Mouse (Mus musculus) embryonic facial prominence, embryonic 11.5 days (tissue): ENCODE data around the gene Ccp110. TPM values are rescaled to one million over a fixed set of nuclear protein-coding genes. Genes with fewer than 3 reads are reported as not detected.

Source experiments
- ATAC-seq: fragments of 200-750 bp; cut with Nextera tagmentation; replicated peaks from 2 replicates; pipeline ENCODE4 v1.8.0; 2017; ENCODE audit warnings: low read depth; ENCODE audit not compliant: insufficient number of reproducible peaks, low FRiP score, low TSS enrichment
- DNase-seq: peaks from one replicate; pipeline ENCODE4 v3.0.0-alpha.2; 2015; ENCODE audit warnings: low spot score
- H3K27ac ChIP-seq: fragments of 300-500 bp; sonication (generic); replicated peaks from 2 replicates; pipeline ENCODE4 v1.5.1; 2014; ENCODE audit warnings: mild to moderate bottlenecking, low read depth, low read length, control low read depth
- H3K27me3 ChIP-seq: fragments of 300-500 bp; sonication (generic); 2 replicates; pipeline ENCODE4 v1.6.1; 2014; ENCODE audit warnings: mild to moderate bottlenecking, low read length, moderate library complexity, mixed read lengths; ENCODE audit not compliant: control insufficient read depth, insufficient read depth
- H3K36me3 ChIP-seq: fragments of 300-500 bp; sonication (generic); replicated peaks from 2 replicates; pipeline ENCODE4 v1.6.1; 2014; ENCODE audit warnings: low read depth, mild to moderate bottlenecking, low read length, moderate library complexity, mixed read lengths; ENCODE audit not compliant: control insufficient read depth, insufficient read depth
- H3K4me1 ChIP-seq: fragments of 300-500 bp; sonication (generic); 2 replicates; pipeline ENCODE4 v1.6.1; 2014; ENCODE audit warnings: low read length, mixed read lengths; ENCODE audit not compliant: control insufficient read depth, insufficient read depth
- H3K4me2 ChIP-seq: fragments of 300-500 bp; sonication (generic); 2 replicates; pipeline ENCODE4 v1.6.1; 2014; ENCODE audit warnings: low read depth, mild to moderate bottlenecking, control low read depth, low read length, moderate library complexity
- H3K4me3 ChIP-seq: fragments of 300-500 bp; sonication (generic); 2 replicates; pipeline ENCODE4 v1.5.1; 2014; ENCODE audit warnings: low read depth, low read length, control low read depth
- H3K9ac ChIP-seq: fragments of 300-500 bp; sonication (generic); replicated peaks from 2 replicates; pipeline ENCODE4 v1.6.1; 2014; ENCODE audit warnings: mild to moderate bottlenecking, control low read depth, low read length
- H3K9me3 ChIP-seq: fragments of 300-500 bp; sonication (generic); replicated peaks from 2 replicates; pipeline ENCODE4 v1.6.1; 2016; ENCODE audit warnings: mild to moderate bottlenecking, low read length, inconsistent platforms, mixed read lengths; ENCODE audit not compliant: control insufficient read depth
- WGBS: fragments of 180-500 bp; shearing (Covaris S2); extraction: QIAGEN DNeasy Blood & Tissue Kit; methylation state at CpG from one replicate; pipeline ENCODE4 v1.1.7; 2014; 5-methylcytosine and 5-hydroxymethylcytosine counted together
- polyA plus RNA-seq: library from polyadenylated mRNA; unstranded; fragments of >200 nt; fragmentation: Nextera tagmentation; extraction: Ambion mirVana; gene quantifications from 2 replicates; pipeline ENCODE4 v1.2.1, GENCODE M21; 2014

Ccp110 gene
- polyA plus RNA-seq, 1 experiment from 2014 or later, result 19.0 TPM

DNA sequence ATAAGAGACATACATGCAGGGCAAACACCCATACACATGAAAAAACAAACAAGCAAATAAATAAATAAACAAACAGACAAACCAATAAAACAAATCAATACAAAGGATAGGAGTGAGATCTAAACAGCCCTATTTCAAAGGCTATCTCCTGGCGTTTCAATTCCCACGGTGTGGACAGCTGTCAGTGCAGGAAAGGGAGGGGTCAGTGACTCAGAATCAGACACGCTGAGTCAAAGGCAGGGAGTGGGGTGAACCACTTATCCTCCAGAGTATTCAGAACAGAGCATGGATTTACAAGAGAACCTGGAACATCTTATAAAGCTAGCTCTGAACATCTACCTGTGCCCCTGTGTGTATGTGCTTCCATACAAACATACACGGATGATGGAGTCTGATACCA, 15.2 kb upstream of the Ccp110 start:
- WGBS, result 85% methylated on average over 4 of the region's 4 CpGs
- Histone ChIP-seq H3K4me2 (no peak overlapping the region), H3K9me3 (no peaks in the 10 kb centered on the region), H3K9ac (no peak overlapping the region), H3K27me3 (no peaks in the 10 kb centered on the region), H3K36me3 (no peaks in the 10 kb centered on the region; the same call in 1 of the 2 replicates), H3K27ac (no peak overlapping the region), H3K4me1 (no peaks in the 10 kb centered on the region), H3K4me3 (no peak overlapping the region)
- DNase-seq (no peak), ATAC-seq (no peak)

DNA sequence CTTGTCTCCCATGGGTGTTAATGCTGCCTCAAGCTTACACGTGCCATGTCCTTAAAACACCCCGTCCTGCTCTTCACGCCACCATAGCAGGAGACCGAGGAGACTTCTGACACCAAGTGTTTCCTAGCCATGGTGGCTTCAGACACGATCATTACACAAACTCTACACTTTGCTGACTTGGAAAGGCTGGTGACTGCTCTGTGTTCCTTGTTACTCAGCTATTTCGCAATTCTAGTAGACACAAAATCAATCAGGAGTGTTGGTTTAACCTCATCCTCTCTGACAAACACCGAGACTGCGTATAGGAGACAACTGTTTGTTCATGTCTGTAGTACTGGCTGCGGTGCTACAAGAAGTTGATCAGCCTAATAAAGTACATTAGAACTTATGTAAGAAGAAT, 13.5 kb upstream of the Ccp110 start:
- no peak overlapping the region for H3K9ac ChIP-seq
- no peak overlapping the region for H3K4me3 ChIP-seq
- DNase-seq (no peak), ATAC-seq (no peak)
- H3K4me2 ChIP-seq, result no peak overlapping the region
- no peaks in the 10 kb centered on the region for H3K9me3 ChIP-seq
- no peak overlapping the region for H3K27ac ChIP-seq
- no peaks in the 10 kb centered on the region; the same call in 1 of the 2 replicates for H3K36me3 ChIP-seq
- H3K4me1 ChIP-seq, result no peaks in the 10 kb centered on the region
- WGBS, result 96% methylated on average over 9 of the region's 9 CpGs
- H3K27me3 ChIP-seq, result no peaks in the 10 kb centered on the region

DNA sequence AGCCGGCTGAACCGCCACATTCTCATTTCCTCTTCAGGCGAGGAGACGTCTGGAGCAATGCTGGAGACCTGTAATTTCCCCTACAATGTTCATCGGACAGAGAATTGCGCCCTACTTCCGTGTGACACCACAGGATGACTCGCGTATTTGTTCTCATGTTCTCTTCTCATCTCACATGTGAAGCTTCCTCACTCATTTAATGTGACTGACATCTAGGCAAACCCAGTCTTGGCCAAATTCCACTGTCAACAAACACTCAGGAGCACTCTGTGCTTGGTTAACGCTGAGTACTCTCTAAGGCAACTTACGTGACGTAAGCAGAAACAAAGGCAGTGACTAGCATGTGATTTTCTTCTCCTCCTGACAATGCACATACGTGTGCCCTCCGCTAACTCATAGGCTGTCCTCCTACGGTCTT, 9.2 kb upstream of the Ccp110 start:
- Histone ChIP-seq H3K27me3 (no peaks in the 10 kb centered on the region), H3K9me3 (no peaks in the 10 kb centered on the region), H3K36me3 (no peaks in the 10 kb centered on the region; the same call in 1 of the 2 replicates), H3K4me3 (no peak overlapping the region), H3K4me2 (no peak overlapping the region), H3K27ac (no peak overlapping the region), H3K4me1 (peaks cover 2% of the 10 kb centered on the region; the same call in 1 of the 2 replicates), H3K9ac (no peak overlapping the region)
- ATAC-seq (no peak), DNase-seq (no peak)
- 90% methylated on average over 15 of the region's 15 CpGs for WGBS

DNA sequence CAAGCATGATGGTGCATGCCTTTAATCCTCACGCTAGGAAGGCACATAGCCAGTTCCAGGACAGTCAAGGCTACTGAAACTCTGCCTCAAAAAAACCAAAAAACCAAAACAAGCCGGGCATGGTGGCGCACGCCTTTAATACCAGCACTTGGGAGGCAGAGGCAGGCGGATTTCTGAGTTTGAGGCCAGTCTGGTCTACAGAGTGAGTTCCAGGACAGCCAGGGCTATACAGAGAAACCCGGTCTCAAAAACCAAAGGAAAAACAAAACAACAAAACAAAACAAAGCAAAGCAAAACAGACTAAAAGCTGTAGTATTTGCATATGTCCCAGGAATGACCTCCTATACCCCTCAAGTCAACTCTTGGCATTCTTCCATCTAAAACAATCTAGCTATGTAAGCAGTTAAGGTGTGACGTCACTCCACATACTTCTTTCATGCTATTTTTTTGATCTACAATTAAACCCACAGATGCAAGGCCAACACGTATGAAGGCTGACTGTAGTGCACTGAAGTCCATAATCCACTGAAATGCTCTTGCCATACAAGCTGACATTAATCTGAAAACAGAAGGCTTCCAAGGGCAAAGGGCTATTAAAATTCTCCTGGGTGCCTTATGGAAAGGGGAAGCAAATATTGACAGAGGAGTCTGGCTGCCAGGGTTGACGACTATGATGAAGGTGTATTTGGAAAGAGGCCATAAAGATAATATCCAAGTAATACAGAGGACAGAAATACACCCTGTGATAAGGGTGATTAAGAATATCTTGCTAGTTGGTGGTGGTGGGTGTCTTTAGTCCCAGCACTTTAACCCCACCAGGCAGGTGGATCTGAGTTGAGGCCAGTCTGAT, 8.1 kb upstream of the Ccp110 start:
- H3K9ac ChIP-seq, result no peak overlapping the region
- H3K27me3 ChIP-seq, result no peaks in the 10 kb centered on the region
- no peaks in the 10 kb centered on the region for H3K36me3 ChIP-seq
- peak overlapping the region; percentile 19; the same call in 1 of the 2 replicates for H3K4me2 ChIP-seq
- peak overlapping the region; percentile 90 for H3K4me3 ChIP-seq
- no peak overlapping the region for H3K27ac ChIP-seq
- H3K9me3 ChIP-seq, result no peaks in the 10 kb centered on the region
- 83% methylated on average over 9 of the region's 9 CpGs for WGBS
- no peak for ATAC-seq
- H3K4me1 ChIP-seq, result peaks cover 2% of the 10 kb centered on the region; the same call in 1 of the 2 replicates
- DNase-seq, result no peak

DNA sequence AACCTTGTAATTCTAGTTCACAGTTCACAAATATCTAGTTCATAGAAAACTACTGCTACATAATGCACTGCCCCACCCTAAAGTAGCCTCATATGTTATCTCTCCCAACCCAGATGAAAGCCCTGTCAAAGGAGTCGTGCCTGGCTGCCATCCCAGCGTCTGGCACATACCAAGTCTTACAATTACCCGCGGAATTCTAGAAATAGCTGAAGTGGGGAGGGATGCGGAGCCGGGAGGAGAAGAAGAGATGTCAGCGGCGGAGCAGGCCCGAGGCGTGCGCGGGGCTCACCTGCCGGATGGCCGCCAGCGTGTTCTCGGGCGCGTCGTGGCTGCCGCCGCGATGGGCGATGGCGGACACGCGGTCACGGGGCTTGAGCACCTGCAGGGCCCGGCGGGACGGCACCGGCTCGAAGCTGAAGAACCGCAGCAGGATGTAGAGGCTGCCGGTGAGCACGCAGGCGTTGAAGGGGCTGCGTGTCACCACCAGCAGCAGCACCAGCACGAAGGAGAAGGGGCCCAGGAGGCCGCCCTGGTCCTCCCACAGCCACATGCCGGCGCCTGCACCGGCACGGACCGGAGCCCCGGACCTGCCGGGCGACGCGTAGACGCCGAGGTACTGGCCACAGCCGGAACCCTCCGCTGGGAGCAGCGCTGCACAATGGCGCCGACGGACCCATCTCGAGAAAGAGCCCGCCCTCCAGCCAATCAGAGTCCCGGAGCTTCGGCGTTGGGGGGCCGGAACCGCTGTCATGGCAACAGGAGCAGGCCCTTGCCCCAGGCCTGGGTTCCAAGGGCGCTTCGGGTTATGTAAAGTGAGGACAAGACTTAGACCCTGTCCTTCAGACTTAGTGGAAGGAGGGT, 7.0 kb upstream of the Ccp110 start, which contains the start of gene Gde1:
Gde1 (minus strand) TSS at position 678 of the 861 bp plus-strand sequence.
- DNase-seq (peak; percentile 94), ATAC-seq (peak; percentile 96)
- no peaks in the 10 kb centered on the region for H3K27me3 ChIP-seq
- H3K4me1 ChIP-seq, result peaks cover 2% of the 10 kb centered on the region; the same call in 1 of the 2 replicates
- H3K9me3 ChIP-seq, result no peaks in the 10 kb centered on the region
- H3K4me2 ChIP-seq, result peak within 1 kb of the TSS; percentile 86
- peak within 1 kb of the TSS; percentile 90 for H3K4me3 ChIP-seq
- under 1% methylated on average over 66 of the region's 66 CpGs for WGBS
- peak within 1 kb of the TSS; percentile 84 for H3K9ac ChIP-seq
- H3K27ac ChIP-seq, result 0 out of 2 replicates have a peak within 1 kb of the TSS, but pooled peaks have one; percentile 41
- no peaks in the 10 kb centered on the region for H3K36me3 ChIP-seq

DNA sequence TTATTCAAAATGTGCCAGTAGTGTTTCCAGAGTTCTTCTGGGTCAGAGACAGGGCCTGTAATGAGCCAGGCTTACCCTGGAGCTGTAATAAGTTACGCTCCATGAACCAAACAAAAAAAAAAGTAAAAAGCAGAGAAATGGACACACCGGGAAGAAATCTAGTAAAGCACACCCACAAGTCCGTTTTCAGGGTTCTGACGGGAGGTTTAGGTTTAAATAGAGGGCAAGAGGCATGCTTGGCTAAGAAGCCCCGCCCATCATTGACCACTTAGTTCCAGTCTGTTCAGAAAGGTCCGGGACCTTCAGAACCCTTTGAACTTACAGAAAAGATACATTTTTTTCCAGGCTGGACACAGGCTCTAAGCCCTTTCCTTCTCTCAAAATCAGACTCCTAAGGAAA, 6.3 kb upstream of the Ccp110 start:
- H3K9me3 ChIP-seq, result no peaks in the 10 kb centered on the region
- DNase-seq (no peak), ATAC-seq (no peak)
- H3K4me3 ChIP-seq, result peak overlapping the region; percentile 90
- 29% methylated on average over 6 of the region's 6 CpGs for WGBS
- no peak overlapping the region for H3K27ac ChIP-seq
- H3K27me3 ChIP-seq, result no peaks in the 10 kb centered on the region
- H3K9ac ChIP-seq, result no peak overlapping the region
- peak overlapping the region; percentile 86 for H3K4me2 ChIP-seq
- peaks cover 2% of the 10 kb centered on the region; the same call in 1 of the 2 replicates for H3K4me1 ChIP-seq
- H3K36me3 ChIP-seq, result no peaks in the 10 kb centered on the region

DNA sequence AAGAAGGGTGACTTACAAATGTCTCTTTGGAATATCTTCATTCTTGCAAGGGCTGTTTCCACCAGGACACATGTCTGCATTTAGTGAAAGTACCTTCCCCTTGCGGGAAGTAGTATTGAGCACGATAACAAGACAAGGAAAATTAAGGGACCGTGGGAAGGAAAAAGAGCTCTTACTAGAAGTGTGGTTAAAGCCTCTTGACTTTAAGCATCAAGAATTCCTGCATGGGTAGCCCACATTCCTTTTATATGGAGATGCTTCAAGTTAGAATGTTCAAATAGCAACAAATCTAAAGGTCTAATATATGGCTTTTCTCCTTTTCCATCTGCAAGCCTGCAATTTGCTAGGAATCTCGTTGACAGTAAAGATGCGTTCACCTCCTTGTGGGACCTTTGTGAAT, 5.9 kb upstream of the Ccp110 start:
- Histone ChIP-seq H3K4me1 (peaks cover 2% of the 10 kb centered on the region; the same call in 1 of the 2 replicates), H3K27ac (no peak overlapping the region), H3K27me3 (no peaks in the 10 kb centered on the region), H3K9ac (no peak overlapping the region), H3K9me3 (no peaks in the 10 kb centered on the region), H3K36me3 (no peaks in the 10 kb centered on the region), H3K4me2 (no peak overlapping the region), H3K4me3 (no peak overlapping the region)
- DNase-seq (no peak), ATAC-seq (no peak)
- 90% methylated on average over 5 of the region's 5 CpGs for WGBS
